Mouse (Mus musculus): Measurements from ENCODE around the gene Gpc6.

Gpc6 gene

DNA sequence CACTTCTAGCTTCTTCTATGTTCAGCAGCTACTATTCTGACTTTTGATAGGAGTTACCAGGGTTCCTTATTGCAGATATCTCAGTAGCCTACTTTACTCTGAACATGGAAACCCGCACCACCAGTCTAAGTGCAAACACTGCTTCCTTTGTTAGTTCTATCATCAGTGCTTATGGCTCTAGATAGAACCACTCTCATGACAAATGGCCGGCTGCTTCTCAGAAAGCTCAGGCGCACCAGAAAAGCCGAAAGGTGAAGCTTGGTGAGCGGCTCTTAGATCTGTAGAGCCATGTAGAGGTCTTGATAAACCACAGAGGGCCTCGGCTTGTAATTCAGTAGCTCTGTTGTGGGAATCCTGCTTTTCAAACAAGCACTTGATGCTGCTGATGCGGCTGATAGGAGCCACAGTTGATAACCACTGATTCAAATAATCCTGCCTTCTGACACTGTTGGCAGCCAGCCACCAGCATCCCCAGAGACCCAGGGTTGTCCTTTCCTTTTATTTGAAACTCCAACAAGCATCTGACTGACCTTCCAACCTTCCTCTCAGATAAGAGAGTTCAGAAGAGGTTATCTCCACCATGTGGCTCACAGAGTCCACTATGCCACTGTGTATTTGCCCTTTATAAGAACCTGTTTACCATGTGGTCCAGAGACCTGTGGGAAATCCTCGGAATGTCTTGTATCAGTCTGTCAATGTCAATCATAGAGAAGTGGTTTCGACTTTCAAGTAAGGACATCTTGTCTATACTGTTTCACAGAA is 723.3 kb downstream of the Gpc6 start:
- no peak for DNase-seq

DNA sequence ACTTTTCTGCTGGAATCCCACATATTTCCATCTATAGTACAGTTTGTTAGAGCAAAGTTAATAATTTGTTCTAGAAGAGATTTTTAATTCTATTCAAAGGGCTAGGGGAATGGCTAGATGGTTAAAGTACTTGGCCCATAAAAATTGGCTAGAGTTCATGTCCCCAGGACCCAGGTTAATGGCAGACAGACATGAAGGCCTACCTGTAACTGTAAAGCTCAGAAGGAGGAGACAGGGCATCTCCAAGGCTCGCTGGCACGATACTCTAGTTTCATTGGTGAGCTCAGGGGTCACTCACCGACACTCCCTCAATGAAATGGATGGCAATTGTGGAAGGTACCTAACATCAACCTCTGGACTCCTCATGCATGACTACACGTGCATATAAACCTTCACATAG is 725.0 kb downstream of the Gpc6 start:
- DNase-seq, result no peak

DNA sequence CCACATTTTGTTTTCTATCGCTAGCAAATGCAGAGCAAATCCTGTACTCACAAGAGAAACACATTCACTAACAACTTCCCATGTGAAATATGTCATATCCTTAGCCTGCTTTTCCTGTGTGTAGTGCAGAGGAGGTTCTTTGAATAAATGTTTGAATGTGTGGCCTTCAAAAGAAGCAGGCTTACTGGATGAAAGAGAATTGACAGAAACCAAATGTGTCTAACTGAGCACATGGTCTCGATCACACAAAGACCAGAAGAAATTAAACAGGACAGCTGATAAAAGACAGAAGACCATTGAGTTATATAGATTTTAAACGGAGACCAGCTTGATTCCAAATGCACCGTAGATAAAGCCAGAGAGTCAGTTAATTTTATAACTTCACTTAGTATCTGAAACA is 726.2 kb downstream of the Gpc6 start:
- no peak for DNase-seq

DNA sequence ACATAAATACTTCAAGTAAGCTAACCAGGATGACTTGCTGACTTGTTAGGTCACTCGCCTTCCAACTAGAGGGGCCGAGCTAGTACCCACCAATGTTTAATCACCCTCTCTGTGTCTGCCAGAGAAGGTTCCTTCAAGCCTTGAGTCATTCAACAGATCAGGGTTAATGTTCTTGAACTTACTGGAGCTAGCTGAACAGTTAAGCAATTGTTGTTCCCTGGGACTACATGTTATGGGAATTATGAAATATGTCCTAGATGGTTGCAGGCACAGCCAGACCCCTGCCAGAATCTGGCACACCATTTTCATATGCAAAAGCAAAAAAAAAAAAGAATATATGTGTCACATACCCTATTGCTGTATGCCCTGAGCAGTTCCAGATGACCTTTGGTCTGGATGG is 726.8 kb downstream of the Gpc6 start:
- DNase-seq, result no peak

DNA sequence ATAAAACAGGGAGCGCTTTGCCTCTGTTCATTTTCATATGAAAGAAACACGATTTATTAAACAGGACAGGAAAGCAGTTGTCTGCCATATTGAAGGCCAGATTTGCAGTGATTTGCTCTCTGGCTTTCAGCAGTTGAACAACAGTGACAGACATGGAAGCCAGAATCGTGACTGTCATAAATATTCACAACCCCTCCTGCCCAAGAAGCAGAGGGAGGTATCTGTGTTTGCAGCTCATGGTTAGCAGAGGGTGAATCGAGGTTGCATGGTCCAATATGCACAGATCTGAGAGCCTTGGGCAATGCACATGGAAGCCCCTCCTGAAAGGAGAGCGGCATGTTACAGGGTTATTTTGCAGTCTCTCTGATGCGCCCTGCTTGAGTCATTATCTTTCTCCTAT is 730.3 kb downstream of the Gpc6 start:
- DNase-seq, result no peak

DNA sequence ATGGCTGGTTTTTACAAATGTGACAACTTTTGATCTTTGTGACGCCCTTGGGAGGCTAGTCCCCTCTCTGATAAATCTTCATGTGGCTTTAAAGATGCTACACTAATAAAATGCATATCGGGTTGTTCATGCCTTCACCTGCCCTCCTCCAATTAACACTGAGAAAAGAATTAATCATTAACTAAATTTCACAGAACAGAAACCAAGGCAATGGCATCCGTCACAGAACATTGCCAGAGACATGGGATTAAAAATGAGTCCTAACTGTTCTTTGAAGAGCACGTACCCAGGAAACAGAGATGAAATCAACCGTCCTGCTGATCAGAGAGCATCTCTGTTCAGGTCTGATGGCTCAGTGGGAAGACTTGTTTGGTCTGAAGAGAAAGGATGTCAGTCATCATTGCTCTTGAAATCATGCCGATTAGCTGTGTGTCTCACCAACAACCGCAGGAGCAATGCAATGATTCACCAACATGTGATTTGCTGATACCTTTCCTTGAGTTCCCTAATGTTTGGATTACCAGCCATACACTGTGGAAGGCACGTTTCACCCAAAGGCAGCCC is 734.2 kb downstream of the Gpc6 start:
- DNase-seq, result no peak

DNA sequence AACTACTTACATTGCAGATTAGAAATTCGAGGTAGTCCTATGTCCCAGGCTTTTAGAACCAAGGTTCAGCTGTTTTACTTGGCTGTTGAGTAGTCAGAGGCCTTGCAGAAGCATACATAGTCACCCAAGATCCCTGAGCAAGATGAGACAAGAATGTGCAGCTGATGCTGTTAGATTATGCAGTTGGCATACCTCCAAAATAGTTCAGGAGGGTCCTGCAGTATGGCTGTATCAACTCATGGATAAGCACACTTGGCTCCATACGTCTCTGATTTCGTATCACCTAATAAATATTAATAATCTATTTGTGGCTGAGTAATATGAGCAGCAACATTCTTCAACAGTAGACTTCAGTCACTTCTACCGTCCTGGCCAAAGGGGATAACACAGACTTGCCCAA is 737.1 kb downstream of the Gpc6 start:
- no peak for DNase-seq

DNA sequence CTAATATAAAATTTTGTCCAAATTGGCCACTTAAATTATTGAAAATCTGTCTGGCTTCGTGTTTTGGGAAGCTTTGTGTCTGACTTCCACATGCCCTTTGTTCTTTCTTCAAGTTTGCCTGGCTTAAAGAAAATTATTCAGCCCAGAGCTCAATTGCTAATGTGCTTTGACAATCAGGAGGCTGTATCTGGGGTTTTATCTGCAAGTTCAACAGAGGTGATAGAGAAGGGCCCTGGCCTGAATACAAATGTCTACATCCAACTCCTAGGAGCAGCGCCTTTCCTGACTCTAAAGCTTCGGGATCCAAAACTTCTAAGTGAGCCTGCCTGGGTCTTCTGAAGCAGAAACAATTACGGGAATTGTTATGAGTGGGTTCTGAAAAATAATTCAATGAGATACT is 739.7 kb downstream of the Gpc6 start:
- DNase-seq, result no peak

DNA sequence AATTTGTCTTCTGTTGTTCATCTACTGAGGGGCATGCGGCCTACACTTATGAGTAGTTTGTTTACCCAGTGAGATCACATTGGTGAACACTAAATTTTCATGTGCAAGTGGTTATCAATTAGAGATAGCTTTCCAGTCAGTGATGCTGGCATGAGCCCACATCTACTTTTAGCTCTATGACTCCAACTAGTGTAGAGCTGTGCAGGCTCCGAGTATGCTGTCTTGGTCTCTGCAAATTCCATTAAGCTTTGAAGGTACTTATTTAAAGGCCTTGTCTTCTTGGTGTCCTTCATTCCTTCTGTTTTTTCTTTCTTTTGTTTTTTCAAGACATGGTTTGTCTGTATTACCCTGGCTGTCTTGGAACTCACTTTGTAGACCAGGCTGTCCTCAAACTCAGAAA is 741.0 kb downstream of the Gpc6 start:
- no peak for DNase-seq

DNA sequence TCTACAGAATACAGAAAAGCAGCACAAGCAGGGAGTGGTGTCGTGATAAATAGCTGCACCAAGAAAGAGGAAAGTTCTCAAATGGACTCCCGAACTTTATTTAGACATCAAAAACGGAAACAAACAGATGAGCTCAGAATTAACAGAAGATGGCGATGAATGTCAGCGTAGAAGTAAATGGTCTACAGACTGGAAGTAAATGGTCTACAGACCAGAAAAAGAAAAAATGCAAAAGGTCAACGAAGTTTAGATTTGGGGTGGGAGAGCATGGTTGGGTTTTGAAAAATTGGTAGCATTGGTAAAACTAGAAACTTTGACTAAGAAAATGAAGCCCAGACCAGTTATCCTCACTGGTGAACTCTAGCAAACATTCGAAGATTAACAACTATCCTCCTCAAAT is 748.4 kb downstream of the Gpc6 start:
- DNase-seq, result no peak

DNA sequence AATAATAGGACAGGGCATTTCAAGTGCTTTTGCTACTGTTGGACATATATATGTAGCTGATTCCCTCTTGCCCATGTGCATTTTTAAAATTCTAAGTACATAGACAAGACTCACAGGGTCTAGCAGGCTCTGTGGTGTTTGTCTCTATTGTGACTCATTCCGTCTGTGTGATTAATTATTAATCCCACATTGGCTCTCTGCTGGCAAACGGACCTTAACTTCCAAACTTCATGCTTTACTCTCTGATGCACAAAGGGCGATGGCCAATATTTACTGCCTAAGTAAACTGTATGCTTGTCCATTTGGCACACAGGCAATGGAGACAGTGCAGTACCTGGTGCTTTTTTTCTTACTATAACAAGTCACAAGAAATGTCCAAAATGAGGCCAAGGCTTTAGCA is 749.4 kb downstream of the Gpc6 start:
- no peak for DNase-seq

DNA sequence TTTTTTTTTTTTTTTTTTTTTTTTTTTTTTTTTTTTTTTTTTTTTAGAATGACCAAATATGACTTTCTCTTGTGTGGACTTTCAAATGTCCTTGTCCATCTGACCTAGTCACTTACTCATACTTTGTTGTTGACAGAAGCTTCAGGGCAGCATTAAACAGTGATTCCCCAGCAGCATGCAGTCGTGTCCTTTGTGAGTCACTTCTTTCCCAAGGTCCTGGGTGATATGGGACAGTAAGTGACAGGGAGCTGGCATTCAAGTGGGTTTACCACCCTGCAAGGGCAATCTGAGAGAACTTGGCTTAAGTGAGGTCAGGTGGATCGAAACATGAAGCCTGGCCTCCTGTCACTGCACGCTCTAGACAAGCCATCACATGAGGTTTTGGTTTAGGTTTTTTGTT is 754.8 kb downstream of the Gpc6 start:
- DNase-seq, result no peak

DNA sequence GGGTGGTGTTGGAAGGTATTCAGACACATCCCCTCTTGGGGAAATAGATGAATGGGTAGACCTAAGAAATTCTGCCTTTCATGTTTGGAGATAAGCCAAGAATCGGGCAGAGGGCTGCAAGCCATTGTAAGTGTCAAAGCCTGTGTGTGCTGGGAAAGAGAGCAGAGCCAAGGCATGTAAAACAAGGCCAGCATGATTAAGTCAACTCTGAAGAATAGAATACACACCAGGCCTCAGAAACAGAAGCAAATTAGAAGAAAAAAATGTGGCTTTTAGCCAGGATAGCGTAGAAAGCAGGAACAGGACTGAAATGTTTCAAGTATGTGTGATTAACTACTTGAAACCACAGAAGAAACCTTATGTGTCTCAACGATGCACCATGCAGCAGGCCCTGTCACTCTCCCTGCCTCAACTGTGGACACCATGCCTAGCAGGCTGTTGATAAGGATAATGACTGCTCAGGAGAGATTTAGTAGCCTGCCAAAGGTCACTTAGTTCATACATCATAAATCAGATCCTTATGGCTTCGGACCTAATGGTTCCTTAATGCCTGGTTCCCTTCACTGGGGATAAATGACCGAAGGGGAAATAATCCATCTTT is 756.3 kb downstream of the Gpc6 start:
- no peak for DNase-seq

DNA sequence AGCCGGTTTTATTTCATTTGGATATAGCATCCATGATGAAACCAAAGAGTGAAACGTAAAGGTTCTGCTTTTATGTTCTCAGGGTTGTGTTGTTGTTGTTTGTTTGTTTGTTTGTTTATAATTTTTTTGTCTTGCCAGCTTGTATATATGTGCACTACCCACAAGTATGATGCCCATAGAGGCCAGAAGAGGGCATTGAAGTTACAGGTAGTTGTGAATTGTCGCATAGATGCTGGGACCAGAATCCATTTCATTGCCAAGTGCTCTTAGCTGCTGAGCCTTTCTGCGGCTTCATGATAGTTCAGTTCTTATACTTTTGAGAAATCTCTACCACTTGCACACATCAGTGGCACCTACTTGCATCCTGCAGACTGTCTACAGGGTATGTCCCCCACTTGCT is 758.0 kb downstream of the Gpc6 start:
- DNase-seq, result no peak

DNA sequence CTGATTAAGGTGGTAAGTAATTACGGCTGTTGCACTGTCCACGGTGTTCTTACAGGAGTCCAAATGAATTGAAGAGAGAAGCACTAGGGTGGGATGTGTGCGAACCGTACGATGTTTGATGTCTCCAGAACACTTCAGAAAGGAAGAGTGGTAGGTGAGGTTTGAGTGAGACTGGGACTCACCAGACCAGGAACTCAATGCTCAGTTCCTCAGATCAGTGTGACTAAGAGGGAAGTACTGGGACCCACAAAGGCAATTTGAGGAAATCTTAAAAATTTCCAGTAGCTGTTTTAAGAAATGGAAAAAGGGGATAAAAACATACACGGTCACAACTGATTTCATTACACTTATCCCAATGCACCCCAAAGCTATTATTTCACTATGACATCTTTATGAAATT is 764.7 kb downstream of the Gpc6 start:
- no peak for DNase-seq

DNA sequence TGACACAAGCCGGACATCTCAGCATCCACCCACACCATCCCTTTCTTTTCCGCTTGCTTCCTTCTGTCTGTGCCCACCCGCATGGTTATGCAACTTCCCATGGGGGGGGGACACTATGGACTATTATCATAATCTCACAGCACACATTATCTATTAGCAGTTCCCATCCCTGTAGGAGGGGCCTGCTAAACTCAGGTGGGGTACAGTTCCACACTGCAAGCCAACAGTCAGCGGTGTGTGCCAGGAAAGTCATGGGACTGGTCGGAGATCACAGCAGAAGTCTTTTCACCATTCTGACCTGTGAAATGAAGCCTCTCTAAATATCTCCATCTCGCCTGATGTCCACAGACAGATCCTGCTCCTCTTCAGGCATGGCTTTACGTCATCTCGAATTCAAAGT is 770.5 kb downstream of the Gpc6 start:
- DNase-seq, result no peak

DNA sequence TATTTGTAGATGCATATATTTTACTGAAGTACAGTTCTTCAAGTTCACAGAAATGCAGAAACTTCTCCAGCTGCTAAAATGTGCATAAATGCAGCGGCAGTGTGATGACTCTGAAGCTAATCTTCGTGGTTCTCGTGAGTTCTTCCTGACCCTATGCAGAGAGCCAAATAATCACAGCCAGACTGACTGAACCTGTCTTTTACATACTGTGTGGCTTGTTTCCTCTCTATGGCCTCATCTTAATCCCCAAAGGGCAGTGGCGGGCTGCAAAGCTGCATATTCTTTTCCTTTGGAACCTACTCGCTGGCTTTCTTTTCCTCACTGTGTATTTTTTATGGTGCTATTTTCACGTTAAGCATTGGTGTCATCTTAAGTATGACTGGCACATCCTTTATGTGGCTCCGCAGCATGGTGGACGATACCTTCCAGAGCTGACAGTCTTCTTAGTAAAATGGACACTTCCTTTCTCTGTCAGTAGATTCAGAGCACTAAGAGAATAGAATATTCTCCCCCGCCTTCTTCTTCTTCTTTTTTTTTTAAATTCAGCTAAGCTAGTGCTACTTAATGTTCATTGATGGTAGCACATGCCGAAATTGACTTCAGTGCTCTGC is 775.7 kb downstream of the Gpc6 start:
- DNase-seq, result no peak

DNA sequence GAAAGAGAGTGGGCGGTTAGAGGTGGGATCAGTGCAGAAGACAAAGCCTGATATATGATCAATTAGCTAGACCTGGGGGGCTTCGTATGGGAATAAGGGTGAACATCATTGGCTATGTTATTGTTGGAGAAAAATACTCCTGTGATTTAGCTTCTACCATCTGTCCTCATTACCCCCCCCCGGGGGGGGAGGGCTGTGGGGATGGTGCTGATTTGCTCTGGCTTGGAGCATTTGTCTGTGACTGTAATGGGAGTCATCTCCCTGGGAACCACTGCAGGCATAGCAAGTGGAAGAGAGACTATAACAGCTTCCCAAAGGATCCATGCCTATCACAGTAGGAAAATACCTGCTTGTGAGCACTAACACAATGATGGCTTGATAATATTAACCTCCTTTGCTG is 783.7 kb downstream of the Gpc6 start:
- DNase-seq, result no peak

DNA sequence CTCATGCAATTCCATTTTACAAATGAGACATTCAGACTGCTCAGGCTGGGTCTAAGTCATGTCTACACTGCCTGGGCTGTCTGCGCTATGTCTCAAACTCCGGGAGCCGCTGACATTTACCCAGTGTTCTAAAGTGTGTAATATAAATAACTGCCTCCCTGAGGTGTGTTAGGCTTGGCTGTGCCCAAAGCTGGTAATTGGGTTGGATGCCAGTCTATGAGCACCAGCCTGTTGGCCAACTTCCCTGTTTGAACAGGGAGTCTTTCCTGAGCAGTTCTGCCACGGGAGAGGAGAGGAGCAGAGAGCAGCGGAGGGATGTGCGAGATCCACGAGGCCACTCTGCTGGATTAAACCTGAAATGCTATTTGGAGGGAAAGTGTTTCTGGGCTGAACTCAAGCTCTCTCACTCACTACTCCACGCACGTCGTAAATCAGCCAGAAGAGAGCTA is 785.4 kb downstream of the Gpc6 start:
- peak; percentile 52 for DNase-seq

DNA sequence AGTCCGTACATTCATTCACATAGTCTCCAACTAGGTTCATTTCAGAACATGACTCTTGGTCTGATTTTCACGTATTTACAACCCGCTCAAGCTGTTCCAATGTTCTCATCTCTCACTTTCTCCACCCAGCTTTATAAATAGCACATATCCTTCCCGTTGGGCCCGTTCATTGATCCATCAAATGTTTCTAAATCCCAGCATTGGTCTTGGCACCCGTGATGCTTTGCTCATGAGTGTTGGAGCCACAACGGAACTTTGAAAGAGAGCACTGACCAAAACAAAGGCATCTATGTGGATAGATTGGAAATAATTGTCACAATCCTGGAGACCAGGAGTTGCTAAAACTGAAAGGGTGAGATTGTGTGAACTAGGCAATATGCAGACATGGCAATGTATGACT is 787.2 kb downstream of the Gpc6 start:
- DNase-seq, result no peak

DNA sequence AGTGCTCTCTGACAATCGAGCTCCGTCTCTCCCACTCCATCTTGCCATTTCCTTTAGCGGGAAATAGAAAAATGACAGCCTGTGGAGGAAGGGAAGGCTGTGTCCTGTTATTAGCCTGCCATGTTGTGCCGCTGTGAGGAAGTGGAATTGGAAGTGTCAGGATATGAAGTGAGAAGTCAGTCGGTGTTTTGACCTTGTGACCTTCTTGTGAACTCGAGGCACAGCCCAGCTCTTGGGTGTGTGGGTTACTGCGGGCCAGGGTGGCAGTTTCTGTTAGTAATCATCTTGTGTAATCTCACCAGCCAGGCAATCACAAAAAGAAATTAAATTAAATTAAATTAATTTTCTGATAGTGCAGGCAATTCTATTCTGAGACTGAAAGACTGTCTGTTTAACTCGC is 789.0 kb downstream of the Gpc6 start:
- DNase-seq, result no peak

DNA sequence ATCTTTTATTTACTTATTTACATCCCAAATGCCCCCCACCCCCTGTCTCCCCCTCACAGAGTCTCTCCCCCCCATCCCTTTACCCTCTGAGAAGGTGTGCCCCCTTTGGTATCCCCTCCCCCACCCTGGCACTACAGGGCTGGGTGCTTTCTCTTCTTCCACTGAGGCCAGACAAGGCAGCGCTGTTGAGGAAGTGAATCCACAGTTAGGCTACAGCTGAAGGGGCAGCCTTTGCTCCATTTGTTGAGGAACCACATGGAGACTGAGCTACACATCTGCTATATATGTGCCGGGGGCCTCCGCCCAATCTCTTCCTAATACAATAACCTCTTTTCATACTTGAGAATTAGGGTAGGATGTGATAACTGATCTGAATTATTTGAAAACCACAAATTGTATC is 791.2 kb downstream of the Gpc6 start:
- DNase-seq, result no peak

DNA sequence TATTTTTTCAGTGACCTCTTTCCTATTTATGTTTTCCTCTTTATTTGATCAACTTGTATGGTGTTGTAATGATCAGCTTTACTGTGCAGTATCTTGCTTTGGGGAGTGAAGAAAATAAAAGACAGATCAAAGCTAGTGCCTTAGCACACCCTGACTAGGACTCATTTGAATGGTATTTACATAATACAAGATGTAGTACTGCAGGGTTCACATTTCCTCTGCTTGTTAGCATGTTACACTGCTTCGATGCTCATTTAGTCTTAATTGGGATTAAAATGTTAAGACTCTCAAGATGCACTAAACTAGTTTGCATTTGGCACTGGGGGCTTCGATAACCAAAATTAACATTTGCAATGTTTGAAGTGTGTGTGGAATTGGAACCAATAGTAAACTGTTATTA is 803.6 kb downstream of the Gpc6 start:
- no peak for DNase-seq

DNA sequence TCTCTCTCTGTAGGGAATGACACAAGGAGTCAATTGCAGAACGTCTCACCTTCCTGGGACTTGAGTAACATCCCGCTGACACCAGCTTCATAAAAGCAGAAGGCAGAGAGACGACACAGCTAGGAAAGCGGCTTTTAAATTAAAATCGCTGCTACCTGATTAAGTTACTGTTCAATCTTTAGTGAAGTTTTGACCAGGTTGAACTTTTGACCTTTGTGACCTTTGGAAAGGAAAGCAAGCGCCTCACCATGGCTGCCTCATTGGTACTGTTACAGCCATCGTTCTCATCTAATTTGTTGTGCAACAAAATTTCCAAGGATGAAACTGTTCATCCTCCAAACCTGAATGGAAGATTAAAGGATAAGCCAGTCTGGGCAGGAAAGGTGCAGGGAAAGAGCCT is 830.1 kb downstream of the Gpc6 start:
- no peak for DNase-seq
